Mouse (Mus musculus): ENCODE measurements around the gene Zfp3.

DNA sequence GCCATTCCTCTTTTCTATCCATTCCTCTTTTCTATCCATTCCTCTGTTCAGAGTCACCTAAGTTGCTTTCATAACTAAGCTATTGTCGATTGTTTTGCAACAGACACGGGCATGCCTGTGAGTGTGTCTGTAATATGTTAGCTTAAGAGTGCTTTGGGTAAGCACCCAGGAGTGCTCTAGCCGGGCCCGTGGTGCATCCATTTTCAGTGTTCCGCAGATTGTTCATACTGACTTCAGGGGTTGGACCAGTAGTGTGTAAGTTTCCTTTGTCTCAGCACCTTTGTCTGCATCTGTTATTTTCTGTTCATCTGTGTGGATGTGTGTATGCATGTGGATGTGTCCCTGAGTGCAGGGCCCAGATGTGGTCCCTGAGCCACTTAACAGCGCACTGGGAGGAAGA, 13.6 kb downstream of the Zfp3 start:
- no peak for TF ChIP-seq EP300 (IDR thresholded peaks at IDR 0.05; ENCODE audit: low read depth)
- no peak for TF ChIP-seq CTCF (IDR thresholded peaks at IDR 0.05; ENCODE audit: low read depth)

All from liver, embryonic 14.5 days (tissue).